Mouse (Mus musculus): Measurements from ENCODE around the gene 4933415A04Rik. TPM values are rescaled to one million over a fixed set of nuclear protein-coding genes. Genes with fewer than 3 reads are reported as not detected.

Gene 4933415A04Rik
- total RNA-seq, 1 experiment = 0.49 TPM

- DNase-seq (ENCODE audit: low read depth, low spot score) = no peak
- no peak overlapping the region for H3K4me3 ChIP-seq (ENCODE audit: insufficient read depth in 1 of 2, low read depth in 1 of 2, low read length in 2 of 2, poor library complexity in 1 of 2, severe bottlenecking in 1 of 2)
- no peaks in the 10 kb centered on the region for H3K9me3 ChIP-seq (ENCODE audit: control insufficient read depth, insufficient read depth, low read depth, low read length)
- H3K36me3 ChIP-seq (ENCODE audit: control insufficient read depth, insufficient read depth, low read length, poor library complexity, severe bottlenecking) = no peaks in the 10 kb centered on the region
- in situ Hi-C loops (cut with MboI; ENCODE audit: low sequenced_read_pairs in 2 of 2, unreplicated experiment in 2 of 2) = no loop called here
- TF ChIP-seq MAFK (IDR thresholded peaks at IDR 0.05; ENCODE audit: insufficient read depth, low read depth, low read length) = no peak
- TF ChIP-seq ZNF384 (IDR thresholded peaks at IDR 0.05; ENCODE audit: low read depth, low read length) = no peak
- no peak for TF ChIP-seq CHD2 (IDR thresholded peaks at IDR 0.05; ENCODE audit: low read depth, low read length)
- no peak for TF ChIP-seq ZC3H11A (IDR thresholded peaks at IDR 0.05; ENCODE audit: borderline replicate concordance, low read depth, low read length)
- no peak for TF ChIP-seq HCFC1 (IDR thresholded peaks at IDR 0.05; ENCODE audit: borderline replicate concordance, insufficient read depth, low read length)
- no peak overlapping the region for H3K27ac ChIP-seq (ENCODE audit: insufficient read depth, low read depth, low read length, poor library complexity, severe bottlenecking)
- no peak overlapping the region for H3K9ac ChIP-seq (ENCODE audit: insufficient read depth, low read depth, low read length, poor library complexity, severe bottlenecking)
- peaks cover 0 to 7% of the 10 kb centered on the region in 2 experiments; a peak in 1 of 4 replicates for H3K4me1 ChIP-seq (ENCODE audit: control insufficient read depth in 2 of 2, insufficient read depth in 2 of 2, low read length in 2 of 2, poor library complexity in 1 of 2)
These were observed 38.0 kb upstream of the 4933415A04Rik start for GRCm38 (mm10) chr11:43548657-43549435.

- H3K9me3 ChIP-seq (ENCODE audit: control insufficient read depth, insufficient read depth, low read depth, low read length) = no peaks in the 10 kb centered on the region
- H3K36me3 ChIP-seq (ENCODE audit: control insufficient read depth, insufficient read depth, low read length, poor library complexity, severe bottlenecking) = no peaks in the 10 kb centered on the region
- in situ Hi-C loops (cut with MboI; ENCODE audit: low sequenced_read_pairs in 2 of 2, unreplicated experiment in 2 of 2) = no loop called here
- no peak overlapping the region for H3K4me3 ChIP-seq (ENCODE audit: insufficient read depth in 1 of 2, low read depth in 1 of 2, low read length in 2 of 2, poor library complexity in 1 of 2, severe bottlenecking in 1 of 2)
- TF ChIP-seq HCFC1 (IDR thresholded peaks at IDR 0.05; ENCODE audit: borderline replicate concordance, insufficient read depth, low read length) = no peak
- no peak for TF ChIP-seq CHD2 (IDR thresholded peaks at IDR 0.05; ENCODE audit: low read depth, low read length)
- TF ChIP-seq MAFK (IDR thresholded peaks at IDR 0.05; ENCODE audit: insufficient read depth, low read depth, low read length) = no peak
- no peak for TF ChIP-seq ZC3H11A (IDR thresholded peaks at IDR 0.05; ENCODE audit: borderline replicate concordance, low read depth, low read length)
- no peak for TF ChIP-seq ZNF384 (IDR thresholded peaks at IDR 0.05; ENCODE audit: low read depth, low read length)
- H3K27ac ChIP-seq (ENCODE audit: insufficient read depth, low read depth, low read length, poor library complexity, severe bottlenecking) = no peak overlapping the region
- H3K4me1 ChIP-seq (ENCODE audit: control insufficient read depth in 2 of 2, insufficient read depth in 2 of 2, low read length in 2 of 2, poor library complexity in 1 of 2) = peaks cover 0 to 7% of the 10 kb centered on the region in 2 experiments; a peak in 1 of 4 replicates
- no peak overlapping the region for H3K9ac ChIP-seq (ENCODE audit: insufficient read depth, low read depth, low read length, poor library complexity, severe bottlenecking)
- no peak for DNase-seq (ENCODE audit: low read depth, low spot score)
These were observed 37.1 kb upstream of the 4933415A04Rik start for GRCm38 (mm10) chr11:43549701-43550100.

DNA sequence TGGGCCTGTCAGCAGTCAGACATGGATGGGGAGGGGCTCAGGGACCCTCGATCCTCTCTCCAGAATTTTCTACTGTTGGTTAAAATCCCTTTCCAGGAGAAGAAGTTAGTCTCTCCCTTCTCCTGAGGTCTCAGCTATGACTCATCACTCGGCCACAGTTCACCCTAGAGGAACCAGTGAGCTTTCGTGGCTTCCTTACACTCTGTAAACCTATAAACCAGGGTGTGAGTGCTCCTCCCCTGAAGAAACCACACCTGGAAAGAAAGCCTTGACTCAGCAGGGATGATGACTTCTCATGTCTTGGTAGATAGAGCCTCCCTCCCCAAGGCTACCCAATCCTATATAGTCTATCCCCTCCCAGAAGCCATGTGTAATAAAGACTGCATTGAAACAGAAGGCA, 35.1 kb upstream of the 4933415A04Rik start:
- TF ChIP-seq MAFK (IDR thresholded peaks at IDR 0.05; ENCODE audit: insufficient read depth, low read depth, low read length) = no peak
- no peak for TF ChIP-seq ZC3H11A (IDR thresholded peaks at IDR 0.05; ENCODE audit: borderline replicate concordance, low read depth, low read length)
- no peak for TF ChIP-seq ZNF384 (IDR thresholded peaks at IDR 0.05; ENCODE audit: low read depth, low read length)
- no peak for TF ChIP-seq HCFC1 (IDR thresholded peaks at IDR 0.05; ENCODE audit: borderline replicate concordance, insufficient read depth, low read length)
- no peak for TF ChIP-seq CHD2 (IDR thresholded peaks at IDR 0.05; ENCODE audit: low read depth, low read length)
- Histone ChIP-seq H3K4me1 (ENCODE audit: control insufficient read depth in 2 of 2, insufficient read depth in 2 of 2, low read length in 2 of 2, poor library complexity in 1 of 2) (peaks cover 0 to 3% of the 10 kb centered on the region in 2 experiments; a peak in 1 of 4 replicates), H3K4me3 (ENCODE audit: insufficient read depth in 1 of 2, low read depth in 1 of 2, low read length in 2 of 2, poor library complexity in 1 of 2, severe bottlenecking in 1 of 2) (no peak overlapping the region), H3K9ac (ENCODE audit: insufficient read depth, low read depth, low read length, poor library complexity, severe bottlenecking) (no peak overlapping the region), H3K27ac (ENCODE audit: insufficient read depth, low read depth, low read length, poor library complexity, severe bottlenecking) (no peak overlapping the region), H3K36me3 (ENCODE audit: control insufficient read depth, insufficient read depth, low read length, poor library complexity, severe bottlenecking) (no peaks in the 10 kb centered on the region), H3K9me3 (ENCODE audit: control insufficient read depth, insufficient read depth, low read depth, low read length) (no peaks in the 10 kb centered on the region)
- DNase-seq (ENCODE audit: low read depth, low spot score) = no peak
- in situ Hi-C loops (cut with MboI; ENCODE audit: low sequenced_read_pairs in 2 of 2, unreplicated experiment in 2 of 2) = no loop called here

DNA sequence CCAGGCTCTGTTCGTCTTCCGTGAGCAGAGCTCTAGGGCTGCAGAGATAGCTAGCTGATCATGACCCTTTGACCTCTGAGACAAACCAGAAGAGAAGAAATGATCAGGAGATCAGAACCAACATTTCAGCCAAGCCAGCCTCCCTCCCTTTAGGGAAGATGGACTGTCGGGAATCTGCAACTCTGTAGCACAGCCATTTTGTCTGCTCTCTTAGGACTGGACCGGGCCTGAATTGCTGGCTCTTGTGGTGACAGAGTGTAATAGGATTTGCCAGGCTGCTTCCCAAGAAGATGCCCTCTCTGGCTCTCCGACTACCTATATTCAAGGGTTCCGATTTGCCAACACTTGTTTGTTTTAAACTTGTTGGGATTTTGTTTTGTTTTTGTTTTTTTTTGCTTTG, 34.2 kb upstream of the 4933415A04Rik start:
- Histone ChIP-seq H3K36me3 (ENCODE audit: control insufficient read depth, insufficient read depth, low read length, poor library complexity, severe bottlenecking) (no peaks in the 10 kb centered on the region), H3K27ac (ENCODE audit: insufficient read depth, low read depth, low read length, poor library complexity, severe bottlenecking) (no peak overlapping the region), H3K4me1 (ENCODE audit: control insufficient read depth in 2 of 2, insufficient read depth in 2 of 2, low read length in 2 of 2, poor library complexity in 1 of 2) (peaks cover 0 to 3% of the 10 kb centered on the region in 2 experiments; a peak in 1 of 4 replicates), H3K9ac (ENCODE audit: insufficient read depth, low read depth, low read length, poor library complexity, severe bottlenecking) (no peak overlapping the region), H3K9me3 (ENCODE audit: control insufficient read depth, insufficient read depth, low read depth, low read length) (no peaks in the 10 kb centered on the region), H3K4me3 (ENCODE audit: insufficient read depth in 1 of 2, low read depth in 1 of 2, low read length in 2 of 2, poor library complexity in 1 of 2, severe bottlenecking in 1 of 2) (no peak overlapping the region)
- in situ Hi-C loops (cut with MboI; ENCODE audit: low sequenced_read_pairs in 2 of 2, unreplicated experiment in 2 of 2) = no loop called here
- DNase-seq (ENCODE audit: low read depth, low spot score) = no peak
- no peak for TF ChIP-seq CHD2 (IDR thresholded peaks at IDR 0.05; ENCODE audit: low read depth, low read length)
- TF ChIP-seq HCFC1 (IDR thresholded peaks at IDR 0.05; ENCODE audit: borderline replicate concordance, insufficient read depth, low read length) = no peak
- TF ChIP-seq ZC3H11A (IDR thresholded peaks at IDR 0.05; ENCODE audit: borderline replicate concordance, low read depth, low read length) = no peak
- no peak for TF ChIP-seq MAFK (IDR thresholded peaks at IDR 0.05; ENCODE audit: insufficient read depth, low read depth, low read length)
- no peak for TF ChIP-seq ZNF384 (IDR thresholded peaks at IDR 0.05; ENCODE audit: low read depth, low read length)
